Mouse (Mus musculus) hindbrain, embryonic 13.5 days (tissue): ENCODE results near the gene Bach2. TPM values are rescaled to one million over a fixed set of nuclear protein-coding genes. Genes with fewer than 3 reads are reported as not detected.

ENCODE experiments used
- ATAC-seq: fragments of 200-750 bp; cut with Nextera tagmentation; 2 replicates; pipeline ENCODE4 v1.8.0; 2017; ENCODE audit warnings: moderate TSS enrichment; ENCODE audit not compliant: low FRiP score
- H3K27ac ChIP-seq: fragments of 300-500 bp; sonication (generic); 2 replicates; pipeline ENCODE4 v1.5.1; 2015; ENCODE audit warnings: inconsistent platforms, mild to moderate bottlenecking, moderate library complexity
- H3K27me3 ChIP-seq: fragments of 300-500 bp; sonication (generic); 2 replicates; pipeline ENCODE4 v1.6.1; 2015; ENCODE audit warnings: mild to moderate bottlenecking, inconsistent platforms
- H3K36me3 ChIP-seq: fragments of 300-500 bp; sonication (generic); 2 replicates; pipeline ENCODE4 v1.6.1; 2015; ENCODE audit warnings: mild to moderate bottlenecking, inconsistent platforms
- H3K4me1 ChIP-seq: fragments of 300-500 bp; sonication (generic); replicated peaks from 2 replicates; pipeline ENCODE4 v1.6.1; 2015; ENCODE audit warnings: inconsistent platforms
- H3K4me2 ChIP-seq: fragments of 300-500 bp; sonication (generic); 2 replicates; pipeline ENCODE4 v1.6.1; 2015; ENCODE audit warnings: inconsistent platforms, mild to moderate bottlenecking, moderate library complexity
- H3K4me3 ChIP-seq: fragments of 300-500 bp; sonication (generic); 2 replicates; pipeline ENCODE4 v1.5.1; 2015; ENCODE audit warnings: mild to moderate bottlenecking, inconsistent platforms
- H3K9ac ChIP-seq: fragments of 300-500 bp; sonication (generic); 2 replicates; pipeline ENCODE4 v1.6.1; 2015; ENCODE audit warnings: mild to moderate bottlenecking, inconsistent platforms
- H3K9me3 ChIP-seq: fragments of 300-500 bp; sonication (generic); 2 replicates; pipeline ENCODE4 v1.6.1; 2016; ENCODE audit warnings: inconsistent platforms
- WGBS: fragments of 180-500 bp; shearing (Covaris S2); methylation state at CpG from one replicate; pipeline ENCODE4 v1.1.7; 2015; 5-methylcytosine and 5-hydroxymethylcytosine counted together
- polyA plus RNA-seq: library from polyadenylated mRNA; unstranded; fragments of >200 nt; fragmentation: Nextera tagmentation; extraction: Ambion mirVana; gene quantifications from 2 replicates; pipeline ENCODE4 v1.2.1, GENCODE M21; 2015

Gene Bach2
- polyA plus RNA-seq, 1 experiment from 2014 or later: 28.5 TPM

DNA sequence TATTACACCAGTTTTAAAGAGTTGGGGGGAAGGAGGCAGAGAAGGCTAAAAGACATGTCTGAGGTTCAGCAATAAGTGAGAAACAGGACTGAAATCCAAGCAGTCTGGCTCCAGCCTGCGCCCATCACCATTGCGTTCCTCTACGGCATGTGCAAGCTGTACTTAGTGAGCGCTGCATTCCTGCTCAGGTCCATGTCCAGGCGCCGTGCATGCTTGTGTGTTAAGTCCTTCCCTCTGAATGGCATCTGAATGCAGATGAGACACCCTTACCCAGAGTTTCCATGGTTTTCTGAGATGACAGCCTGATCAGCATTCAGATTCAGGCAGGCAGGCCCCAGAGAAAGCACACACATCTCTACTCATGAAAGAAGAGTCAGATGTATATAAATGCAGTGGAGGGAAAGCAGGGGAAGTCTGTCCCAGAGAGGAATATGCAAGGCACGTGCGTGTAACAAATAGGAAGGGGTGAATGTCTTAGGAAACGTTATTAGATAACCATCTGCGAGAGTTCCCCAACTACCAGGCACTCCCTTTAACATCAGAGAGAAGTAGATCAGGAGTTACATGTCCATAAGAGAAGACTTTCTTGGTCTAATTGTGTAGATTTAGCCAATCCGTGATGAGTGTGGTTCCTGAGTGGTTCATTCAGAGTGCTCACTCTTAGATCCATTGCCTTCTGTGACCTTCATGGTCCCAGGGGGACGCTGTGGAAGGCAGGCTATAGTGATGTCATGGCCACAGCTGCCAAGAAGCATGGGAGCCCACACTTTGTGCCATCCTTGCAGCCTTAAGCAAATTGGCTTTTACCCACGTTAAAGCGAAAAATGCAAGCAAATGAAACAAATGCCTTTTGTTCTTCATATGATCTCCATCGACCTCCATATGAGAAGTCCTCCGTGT is 241.4 kb downstream of the Bach2 start:
- H3K9ac ChIP-seq: no peak overlapping the region
- ATAC-seq: peak; percentile 53; the same call in 1 of the 2 replicates
- WGBS: 41% methylated on average over 16 of the region's 16 CpGs

GRCm38 (mm10) chr4:32481366-32482055 is 242.9 kb downstream of the Bach2 start:
- whole genome bisulfite sequencing: 20% methylated on average over 18 of the region's 18 CpGs

More for the DNA sequence above, 241.4 kb downstream of the Bach2 start:
- Histone ChIP-seq H3K36me3 (no peaks in the 10 kb centered on the region), H3K27me3 (no peaks in the 10 kb centered on the region), H3K27ac (peak overlapping the region; percentile 89), H3K4me1 (peaks cover 66% of the 10 kb centered on the region), H3K9me3 (no peaks in the 10 kb centered on the region), H3K4me2 (no peak overlapping the region), H3K4me3 (no peak overlapping the region)

GRCm38 (mm10) chr4:32482138-32482537 is 243.5 kb downstream of the Bach2 start:
- Histone ChIP-seq H3K36me3 (no peaks in the 10 kb centered on the region), H3K4me2 (no peak overlapping the region), H3K9ac (peak overlapping the region; percentile 3; the same call in 1 of the 2 replicates), H3K27me3 (no peaks in the 10 kb centered on the region), H3K4me1 (peaks cover 82% of the 10 kb centered on the region), H3K27ac (peak overlapping the region; percentile 89), H3K9me3 (no peaks in the 10 kb centered on the region), H3K4me3 (no peak overlapping the region)
- ATAC-seq: peak; percentile 6; the same call in 1 of the 2 replicates
- 64% methylated on average over 8 of the region's 8 CpGs for WGBS

More at GRCm38 (mm10) chr4:32481366-32482055, 242.9 kb downstream of the Bach2 start:
- Histone ChIP-seq H3K9ac (peak overlapping the region; percentile 54; the same call in 1 of the 2 replicates), H3K27ac (peak overlapping the region; percentile 89), H3K4me2 (peak overlapping the region; percentile 30; the same call in 1 of the 2 replicates), H3K9me3 (no peaks in the 10 kb centered on the region), H3K27me3 (no peaks in the 10 kb centered on the region), H3K4me1 (peaks cover 76% of the 10 kb centered on the region), H3K4me3 (no peak overlapping the region), H3K36me3 (no peaks in the 10 kb centered on the region)
- no peak for ATAC-seq

DNA sequence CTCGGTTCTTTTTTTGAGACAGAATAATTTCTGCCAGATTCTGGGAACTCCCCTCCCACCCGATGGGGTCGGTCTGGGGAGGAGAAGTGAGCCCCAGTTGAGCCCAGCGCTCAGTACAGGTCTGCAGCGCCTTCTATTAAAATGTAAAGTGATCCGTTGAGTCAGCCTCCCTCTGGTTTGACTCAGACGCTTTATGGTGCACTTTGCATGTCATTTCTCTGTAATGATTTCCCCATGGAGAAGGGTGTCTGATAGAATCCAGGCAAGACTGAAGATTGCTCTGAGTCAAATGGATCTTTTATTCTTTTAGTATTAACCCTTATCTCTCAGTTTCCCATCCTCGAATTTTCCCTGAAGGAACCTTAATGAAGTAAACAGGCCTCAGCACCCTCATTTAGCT is 244.3 kb downstream of the Bach2 start:
- H3K9ac ChIP-seq: 0 out of 2 replicates have a peak overlapping the region, but pooled peaks have one; percentile 4

DNA sequence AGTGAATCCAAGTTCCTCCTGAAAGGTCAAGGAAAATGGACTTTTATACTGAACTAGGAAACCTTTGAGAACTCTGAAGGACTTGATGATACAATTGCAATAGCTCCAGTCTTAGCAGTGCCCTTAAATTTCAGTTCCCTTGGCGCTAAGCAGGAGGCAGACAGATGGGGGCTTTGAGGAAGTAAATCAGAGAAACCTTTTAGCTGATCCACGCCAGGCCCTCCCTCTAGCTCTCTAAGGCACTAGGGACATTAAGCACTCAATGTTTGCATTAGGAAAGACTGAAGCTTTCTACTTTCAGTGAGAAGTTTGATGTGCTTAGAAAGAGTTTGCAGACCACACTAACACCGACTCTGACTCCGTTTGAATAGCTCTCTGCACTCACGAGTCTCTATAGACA is 247.2 kb downstream of the Bach2 start:
- no peak overlapping the region for H3K9ac ChIP-seq
- no peak overlapping the region for H3K4me3 ChIP-seq
- no peaks in the 10 kb centered on the region for H3K9me3 ChIP-seq
- WGBS: 47% methylated on average over 5 of the region's 5 CpGs
- ATAC-seq: no peak
- H3K36me3 ChIP-seq: no peaks in the 10 kb centered on the region
- peaks cover 60% of the 10 kb centered on the region for H3K4me1 ChIP-seq
- no peak overlapping the region for H3K4me2 ChIP-seq
- H3K27me3 ChIP-seq: no peaks in the 10 kb centered on the region
- H3K27ac ChIP-seq: peak overlapping the region; percentile 69

More for the DNA sequence above, 244.3 kb downstream of the Bach2 start:
- WGBS: 9% methylated on average over 8 of the region's 8 CpGs
- H3K27ac ChIP-seq: peak overlapping the region; percentile 89
- no peaks in the 10 kb centered on the region for H3K9me3 ChIP-seq
- peak; percentile 47; the same call in 1 of the 2 replicates for ATAC-seq
- no peaks in the 10 kb centered on the region for H3K36me3 ChIP-seq
- H3K4me3 ChIP-seq: no peak overlapping the region
- peaks cover 86% of the 10 kb centered on the region for H3K4me1 ChIP-seq
- no peaks in the 10 kb centered on the region for H3K27me3 ChIP-seq
- H3K4me2 ChIP-seq: no peak overlapping the region

DNA sequence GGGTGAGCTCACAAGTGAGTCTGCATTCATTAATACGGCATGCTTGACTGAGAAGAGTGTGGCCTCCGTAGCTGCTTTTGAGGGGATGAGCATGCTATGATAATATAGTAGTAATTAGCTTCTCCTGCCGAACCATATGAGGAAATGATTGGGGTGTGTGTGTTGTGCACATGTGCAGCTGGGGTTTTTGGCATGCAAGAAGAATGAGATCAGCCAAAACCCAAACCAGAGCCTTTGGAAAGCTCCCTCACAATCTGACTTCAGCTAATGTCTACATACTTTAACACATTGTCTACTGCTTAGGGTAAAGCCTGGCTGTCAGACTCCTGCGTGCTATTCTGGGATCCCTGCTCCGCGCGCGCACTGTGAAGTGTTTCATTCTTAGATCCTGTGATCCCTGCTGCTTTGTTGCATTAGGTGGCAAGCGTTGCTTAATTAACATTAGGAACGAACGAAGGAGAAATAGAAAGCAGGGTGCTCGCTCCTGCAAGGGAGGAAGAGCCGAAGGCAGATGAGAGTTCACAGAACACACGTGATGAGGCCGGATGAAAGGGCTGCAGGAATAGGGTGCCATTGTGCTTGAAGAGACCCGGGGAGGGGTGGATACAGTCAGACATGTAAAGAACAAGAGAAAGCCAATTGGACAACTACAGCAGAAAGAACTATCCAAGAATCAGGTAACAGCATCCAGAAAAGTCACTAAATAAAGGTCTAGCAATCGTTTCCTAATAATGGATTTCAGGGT is 248.2 kb downstream of the Bach2 start:
- peaks cover 55% of the 10 kb centered on the region for H3K4me1 ChIP-seq
- H3K9me3 ChIP-seq: no peaks in the 10 kb centered on the region
- H3K27ac ChIP-seq: peak overlapping the region; percentile 84
- no peaks in the 10 kb centered on the region for H3K27me3 ChIP-seq
- WGBS: 40% methylated on average over 17 of the region's 17 CpGs
- H3K4me3 ChIP-seq: no peak overlapping the region
- peak; percentile 44; the same call in 1 of the 2 replicates for ATAC-seq
- peak overlapping the region; percentile 26 for H3K4me2 ChIP-seq
- H3K36me3 ChIP-seq: no peaks in the 10 kb centered on the region
- H3K9ac ChIP-seq: 0 out of 2 replicates have a peak overlapping the region, but pooled peaks have one; percentile 2

DNA sequence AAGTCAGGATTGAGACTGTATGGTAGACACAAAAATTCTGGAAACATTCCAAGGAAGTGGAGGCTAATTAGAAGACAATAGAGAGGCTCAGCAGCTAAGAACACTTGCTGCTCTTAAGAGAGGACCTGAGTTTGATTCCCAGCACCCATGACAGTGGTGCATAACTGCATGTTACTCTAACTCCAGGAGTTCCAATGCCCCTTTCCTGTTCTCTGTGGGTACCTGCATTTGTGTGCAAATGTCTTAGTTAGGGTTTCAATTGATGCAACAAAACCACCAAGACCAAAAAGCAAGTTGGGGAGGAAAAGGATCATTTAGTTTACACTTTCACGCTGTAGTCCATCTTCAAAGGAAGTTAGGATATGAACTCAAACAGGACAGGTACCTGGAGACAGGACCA is 250.6 kb downstream of the Bach2 start:
- WGBS: 87% methylated on average over 1 of the region's 1 CpGs
- Histone ChIP-seq H3K9ac (no peak overlapping the region), H3K4me2 (no peak overlapping the region), H3K4me3 (no peak overlapping the region), H3K36me3 (no peaks in the 10 kb centered on the region), H3K9me3 (no peaks in the 10 kb centered on the region), H3K27me3 (no peaks in the 10 kb centered on the region), H3K4me1 (peaks cover 32% of the 10 kb centered on the region), H3K27ac (no peak overlapping the region)
- no peak for ATAC-seq

GRCm38 (mm10) chr4:32491176-32491575 is 252.6 kb downstream of the Bach2 start:
- Histone ChIP-seq H3K4me3 (no peak overlapping the region), H3K4me2 (no peak overlapping the region), H3K9ac (no peak overlapping the region), H3K9me3 (0 out of 2 replicates have a peak, but pooled peaks cover 6% of the 10 kb centered on the region), H3K4me1 (peaks cover 25% of the 10 kb centered on the region), H3K27ac (peak overlapping the region; percentile 46; the same call in 1 of the 2 replicates), H3K27me3 (no peaks in the 10 kb centered on the region), H3K36me3 (no peaks in the 10 kb centered on the region)
- no peak for ATAC-seq
- WGBS: 78% methylated on average over 8 of the region's 8 CpGs

- no peak for ATAC-seq
- 89% methylated on average over 6 of the region's 7 CpGs for WGBS
- H3K4me3 ChIP-seq: no peak overlapping the region
- no peak overlapping the region for H3K4me2 ChIP-seq
- peaks cover 9% of the 10 kb centered on the region for H3K4me1 ChIP-seq
- no peak overlapping the region for H3K27ac ChIP-seq
- no peak overlapping the region for H3K9ac ChIP-seq
- 0 out of 2 replicates have a peak, but pooled peaks cover 6% of the 10 kb centered on the region for H3K9me3 ChIP-seq
- H3K27me3 ChIP-seq: no peaks in the 10 kb centered on the region
- no peaks in the 10 kb centered on the region for H3K36me3 ChIP-seq
Measured at GRCm38 (mm10) chr4:32492834-32493233, 254.2 kb downstream of the Bach2 start.

DNA sequence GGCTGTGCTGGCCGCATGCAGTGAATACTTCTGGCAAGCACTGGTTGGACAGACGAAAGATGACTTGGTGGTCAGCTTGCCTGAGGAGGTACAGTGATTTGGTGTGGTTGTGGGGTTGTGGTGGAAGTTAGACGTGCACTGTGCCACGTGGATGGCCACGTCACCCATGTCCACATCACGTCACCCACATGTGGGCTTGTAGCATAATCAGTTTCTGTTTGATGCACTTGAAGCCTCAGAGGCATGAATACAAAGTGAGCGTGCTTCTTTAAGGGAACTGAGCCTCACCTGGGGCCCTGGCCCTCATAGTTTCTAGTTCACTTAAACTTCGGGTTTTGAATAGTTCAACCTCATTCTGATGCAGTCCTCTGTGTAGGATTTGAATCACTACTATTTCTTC is 263.2 kb downstream of the Bach2 start:
- H3K4me3 ChIP-seq: no peak overlapping the region
- H3K9ac ChIP-seq: no peak overlapping the region
- peaks cover 21% of the 10 kb centered on the region for H3K36me3 ChIP-seq
- no peak for ATAC-seq
- 94% methylated on average over 8 of the region's 8 CpGs for WGBS
- no peak overlapping the region for H3K4me2 ChIP-seq
- peak overlapping the region; percentile 13 for H3K27ac ChIP-seq
- H3K9me3 ChIP-seq: no peaks in the 10 kb centered on the region
- H3K27me3 ChIP-seq: no peaks in the 10 kb centered on the region
- H3K4me1 ChIP-seq: no peaks in the 10 kb centered on the region

DNA sequence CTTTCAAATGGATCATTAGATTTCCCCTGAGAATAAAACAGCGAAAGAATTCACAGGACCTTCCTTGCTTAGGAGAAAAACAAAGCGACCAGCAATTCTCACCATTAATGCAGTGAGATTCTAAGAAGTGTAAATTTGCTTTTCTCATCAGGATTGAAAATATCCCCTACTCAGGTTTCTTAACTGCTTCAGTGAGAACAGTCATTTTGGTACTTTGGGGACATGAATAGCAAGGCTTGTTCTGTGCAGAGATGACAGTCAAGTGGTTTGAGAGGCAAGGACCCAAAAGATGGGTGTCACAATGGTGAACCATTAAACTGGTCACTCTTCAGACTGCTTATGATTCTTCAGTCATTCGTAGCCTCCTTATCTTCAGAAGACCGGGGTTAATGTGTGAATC is 263.6 kb downstream of the Bach2 start:
- ATAC-seq: no peak
- H3K36me3 ChIP-seq: peaks cover 23% of the 10 kb centered on the region
- 85% methylated on average over 4 of the region's 4 CpGs for WGBS

More for the DNA sequence above, 263.6 kb downstream of the Bach2 start:
- no peak overlapping the region for H3K4me3 ChIP-seq
- no peaks in the 10 kb centered on the region for H3K9me3 ChIP-seq
- H3K9ac ChIP-seq: no peak overlapping the region
- H3K4me1 ChIP-seq: no peaks in the 10 kb centered on the region
- H3K27ac ChIP-seq: no peak overlapping the region; the same call in 1 of the 2 replicates
- H3K27me3 ChIP-seq: no peaks in the 10 kb centered on the region
- no peak overlapping the region for H3K4me2 ChIP-seq
